Mouse (Mus musculus): ENCODE measurements at regions not wholly inside any gene's neighbourhood (a gene's known extent, or its start where the extent isn't known, plus 50 kb on each side); places are given as distances from the start of the nearest gene placed in this dataset.

- ATAC-seq (ENCODE audit: borderline replicate concordance, extremely low read depth, low FRiP score, low TSS enrichment): no peak
- 52% methylated on average over 5 of the region's 5 CpGs for WGBS
- Histone ChIP-seq H3K4me3 (no peak overlapping the region), H3K27me3 (no peaks in the 10 kb centered on the region), H3K4me2 (no peak overlapping the region), H3K9me3 (no peaks in the 10 kb centered on the region), H3K4me1 (peaks cover 7% of the 10 kb centered on the region), H3K9ac (no peak overlapping the region), H3K36me3 (no peaks in the 10 kb centered on the region), H3K27ac (no peak overlapping the region)
Observed at GRCm38 (mm10) chr9:115361191-115361590, 51.0 kb upstream of the Stt3b start.

GRCm38 (mm10) chr9:115361881-115362280 is 51.7 kb upstream of the Stt3b start:
- peaks cover under 1% of the 10 kb centered on the region; the same call in 1 of the 2 replicates for H3K4me1 ChIP-seq
- H3K9me3 ChIP-seq: no peaks in the 10 kb centered on the region
- ATAC-seq (ENCODE audit: borderline replicate concordance, extremely low read depth, low FRiP score, low TSS enrichment): no peak
- H3K27me3 ChIP-seq: no peaks in the 10 kb centered on the region
- WGBS: 90% methylated on average over 11 of the region's 11 CpGs
- no peaks in the 10 kb centered on the region for H3K36me3 ChIP-seq
- H3K4me3 ChIP-seq: no peak overlapping the region
- H3K27ac ChIP-seq: no peak overlapping the region
- H3K4me2 ChIP-seq: no peak overlapping the region
- no peak overlapping the region for H3K9ac ChIP-seq

- 79% methylated on average over 4 of the region's 4 CpGs for WGBS
- H3K36me3 ChIP-seq: no peaks in the 10 kb centered on the region
Observed at GRCm38 (mm10) chr9:115362486-115362885, 52.3 kb upstream of the Stt3b start.

GRCm38 (mm10) chr9:115364919-115365861 is 55.0 kb upstream of the Stt3b start:
- no peaks in the 10 kb centered on the region for H3K4me1 ChIP-seq
- 79% methylated on average over 16 of the region's 16 CpGs for WGBS
- no peak overlapping the region for H3K4me3 ChIP-seq
- no peaks in the 10 kb centered on the region for H3K36me3 ChIP-seq
- no peak for ATAC-seq (ENCODE audit: borderline replicate concordance, extremely low read depth, low FRiP score, low TSS enrichment)
- H3K27ac ChIP-seq: no peak overlapping the region
- no peaks in the 10 kb centered on the region for H3K9me3 ChIP-seq
- H3K9ac ChIP-seq: no peak overlapping the region
- no peaks in the 10 kb centered on the region for H3K27me3 ChIP-seq
- H3K4me2 ChIP-seq: no peak overlapping the region

More at GRCm38 (mm10) chr9:115362486-115362885, 52.3 kb upstream of the Stt3b start:
- Histone ChIP-seq H3K9ac (no peak overlapping the region), H3K27ac (no peak overlapping the region), H3K4me2 (no peak overlapping the region), H3K4me1 (no peaks in the 10 kb centered on the region), H3K4me3 (no peak overlapping the region), H3K27me3 (no peaks in the 10 kb centered on the region), H3K9me3 (no peaks in the 10 kb centered on the region)
- ATAC-seq (ENCODE audit: borderline replicate concordance, extremely low read depth, low FRiP score, low TSS enrichment): no peak

GRCm38 (mm10) chr9:115367808-115368207 is 57.6 kb upstream of the Stt3b start:
- no peaks in the 10 kb centered on the region for H3K9me3 ChIP-seq
- H3K27me3 ChIP-seq: no peaks in the 10 kb centered on the region
- WGBS: 49% methylated on average over 3 of the region's 3 CpGs
- ATAC-seq (ENCODE audit: borderline replicate concordance, extremely low read depth, low FRiP score, low TSS enrichment): no peak
- no peak overlapping the region for H3K4me2 ChIP-seq
- no peak overlapping the region for H3K9ac ChIP-seq
- no peaks in the 10 kb centered on the region for H3K36me3 ChIP-seq
- H3K4me1 ChIP-seq: no peaks in the 10 kb centered on the region
- H3K27ac ChIP-seq: no peak overlapping the region
- H3K4me3 ChIP-seq: no peak overlapping the region

GRCm38 (mm10) chr9:115380276-115380675 is 70.1 kb upstream of the Stt3b start:
- ATAC-seq (ENCODE audit: borderline replicate concordance, extremely low read depth, low FRiP score, low TSS enrichment): no peak
- 66% methylated on average over 15 of the region's 15 CpGs for WGBS
- Histone ChIP-seq H3K9me3 (no peaks in the 10 kb centered on the region), H3K27me3 (no peaks in the 10 kb centered on the region), H3K9ac (no peak overlapping the region), H3K4me1 (peaks cover 5% of the 10 kb centered on the region), H3K4me3 (no peak overlapping the region), H3K27ac (no peak overlapping the region), H3K4me2 (no peak overlapping the region), H3K36me3 (no peaks in the 10 kb centered on the region)

GRCm38 (mm10) chr9:115382824-115383475 is 72.7 kb upstream of the Stt3b start:
- Histone ChIP-seq H3K4me2 (no peak overlapping the region), H3K36me3 (no peaks in the 10 kb centered on the region), H3K27ac (no peak overlapping the region), H3K27me3 (no peaks in the 10 kb centered on the region), H3K9ac (no peak overlapping the region), H3K9me3 (no peaks in the 10 kb centered on the region), H3K4me3 (no peak overlapping the region), H3K4me1 (peaks cover 5% of the 10 kb centered on the region)
- ATAC-seq (ENCODE audit: borderline replicate concordance, extremely low read depth, low FRiP score, low TSS enrichment): no peak
- WGBS: 70% methylated on average over 12 of the region's 12 CpGs

- H3K9ac ChIP-seq: no peak overlapping the region
- no peak overlapping the region for H3K4me2 ChIP-seq
- no peak overlapping the region for H3K4me3 ChIP-seq
- no peak overlapping the region for H3K27ac ChIP-seq
- peak; percentile 82; the same call in 1 of the 2 replicates for ATAC-seq (ENCODE audit: borderline replicate concordance, extremely low read depth, low FRiP score, low TSS enrichment)
- WGBS: 24% methylated on average over 4 of the region's 4 CpGs
- peaks cover 5% of the 10 kb centered on the region for H3K4me1 ChIP-seq
- H3K9me3 ChIP-seq: no peaks in the 10 kb centered on the region
- no peaks in the 10 kb centered on the region for H3K36me3 ChIP-seq
- H3K27me3 ChIP-seq: no peaks in the 10 kb centered on the region
Observed at GRCm38 (mm10) chr9:115383935-115384334, 73.7 kb upstream of the Stt3b start.

- 75% methylated on average over 1 of the region's 1 CpGs for WGBS
- peak; percentile 66; the same call in 1 of the 2 replicates for ATAC-seq (ENCODE audit: borderline replicate concordance, extremely low read depth, low FRiP score, low TSS enrichment)
- Histone ChIP-seq H3K4me1 (peaks cover 5% of the 10 kb centered on the region), H3K36me3 (no peaks in the 10 kb centered on the region), H3K4me2 (no peak overlapping the region), H3K4me3 (no peak overlapping the region), H3K27me3 (no peaks in the 10 kb centered on the region), H3K27ac (peak overlapping the region; percentile 32; the same call in 1 of the 2 replicates), H3K9me3 (no peaks in the 10 kb centered on the region), H3K9ac (no peak overlapping the region)
Observed at GRCm38 (mm10) chr9:115384345-115384744, 74.1 kb upstream of the Stt3b start.

- 70% methylated on average over 26 of the region's 26 CpGs for WGBS
Observed at GRCm38 (mm10) chr9:115387471-115388360, 77.5 kb upstream of the Stt3b start.

GRCm38 (mm10) chr9:115388361-115388759 is 78.1 kb upstream of the Stt3b start:
- no peaks in the 10 kb centered on the region for H3K9me3 ChIP-seq
- 89% methylated on average over 11 of the region's 11 CpGs for WGBS
- no peak overlapping the region for H3K27ac ChIP-seq
- H3K36me3 ChIP-seq: no peaks in the 10 kb centered on the region
- H3K4me2 ChIP-seq: no peak overlapping the region
- no peak overlapping the region for H3K4me3 ChIP-seq
- no peak overlapping the region for H3K9ac ChIP-seq
- no peaks in the 10 kb centered on the region for H3K27me3 ChIP-seq
- ATAC-seq (ENCODE audit: borderline replicate concordance, extremely low read depth, low FRiP score, low TSS enrichment): no peak
- H3K4me1 ChIP-seq: peaks cover 16% of the 10 kb centered on the region

More at GRCm38 (mm10) chr9:115387471-115388360, 77.5 kb upstream of the Stt3b start:
- Histone ChIP-seq H3K9me3 (no peaks in the 10 kb centered on the region), H3K27me3 (no peaks in the 10 kb centered on the region), H3K27ac (no peak overlapping the region), H3K9ac (no peak overlapping the region), H3K4me2 (no peak overlapping the region), H3K4me1 (peaks cover 18% of the 10 kb centered on the region), H3K36me3 (no peaks in the 10 kb centered on the region), H3K4me3 (no peak overlapping the region)
- no peak for ATAC-seq (ENCODE audit: borderline replicate concordance, extremely low read depth, low FRiP score, low TSS enrichment)

All from lung, embryonic 15.5 days (tissue).